Mouse (Mus musculus) c-Kit-positive CD71-positive TER-119-positive erythroid progenitor cells, embryonic 14.5 days (primary cell): ENCODE results near the gene Vhl.
"Not testable (repeated sequence)": the region's sequence is repeated elsewhere in the genome, so short reads cannot be mapped to it uniquely, and the experiment has no call there.

Experiments used
- DNase-seq: peaks from one replicate; pipeline ENCODE4 v3.0.0-alpha.2; 2013; ENCODE audit warnings: low spot score

Vhl gene

DNA sequence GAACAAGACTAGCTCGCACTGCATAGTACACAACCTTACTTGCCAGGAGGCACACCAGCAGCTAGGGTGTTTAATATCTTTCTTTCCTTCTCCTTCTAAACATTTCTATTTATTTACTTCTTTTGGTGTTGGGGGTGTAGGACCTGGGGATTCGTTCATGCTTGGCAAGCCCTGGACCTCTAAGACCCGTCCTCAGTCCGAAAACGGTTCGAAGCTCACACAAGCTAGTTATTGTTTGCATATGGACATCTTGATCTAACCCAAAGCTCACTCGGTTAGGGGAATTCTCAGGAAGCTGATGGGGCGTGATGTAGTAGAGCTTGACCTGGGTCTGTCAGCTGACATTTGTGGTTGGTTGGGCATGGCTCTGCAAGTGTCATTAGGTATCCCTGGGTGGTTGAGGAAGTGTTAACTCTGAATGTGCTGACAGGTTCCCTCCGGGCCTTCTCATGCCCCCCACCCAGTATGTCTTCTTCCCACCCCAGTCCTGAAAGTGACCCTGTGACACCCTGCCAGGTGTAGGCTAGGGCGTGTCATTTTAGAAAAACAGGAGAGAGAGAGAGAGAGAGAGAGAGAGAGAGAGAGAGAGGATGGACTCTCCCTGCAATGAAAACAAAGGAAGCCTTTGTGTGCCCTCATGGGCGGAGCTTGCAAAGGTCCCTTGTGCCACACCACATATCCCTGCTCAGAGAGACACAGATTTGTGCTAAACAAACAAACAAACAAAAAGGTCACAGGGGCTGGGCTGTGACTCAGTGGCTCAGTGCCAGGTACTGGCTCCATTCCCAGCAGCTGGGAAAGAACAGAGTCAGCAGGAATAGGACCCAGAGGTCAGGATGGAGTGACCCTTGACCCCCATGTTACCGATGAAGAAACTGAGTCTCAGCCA lies 37.8 kb downstream of the Vhl start:
- no peak for DNase-seq

DNA sequence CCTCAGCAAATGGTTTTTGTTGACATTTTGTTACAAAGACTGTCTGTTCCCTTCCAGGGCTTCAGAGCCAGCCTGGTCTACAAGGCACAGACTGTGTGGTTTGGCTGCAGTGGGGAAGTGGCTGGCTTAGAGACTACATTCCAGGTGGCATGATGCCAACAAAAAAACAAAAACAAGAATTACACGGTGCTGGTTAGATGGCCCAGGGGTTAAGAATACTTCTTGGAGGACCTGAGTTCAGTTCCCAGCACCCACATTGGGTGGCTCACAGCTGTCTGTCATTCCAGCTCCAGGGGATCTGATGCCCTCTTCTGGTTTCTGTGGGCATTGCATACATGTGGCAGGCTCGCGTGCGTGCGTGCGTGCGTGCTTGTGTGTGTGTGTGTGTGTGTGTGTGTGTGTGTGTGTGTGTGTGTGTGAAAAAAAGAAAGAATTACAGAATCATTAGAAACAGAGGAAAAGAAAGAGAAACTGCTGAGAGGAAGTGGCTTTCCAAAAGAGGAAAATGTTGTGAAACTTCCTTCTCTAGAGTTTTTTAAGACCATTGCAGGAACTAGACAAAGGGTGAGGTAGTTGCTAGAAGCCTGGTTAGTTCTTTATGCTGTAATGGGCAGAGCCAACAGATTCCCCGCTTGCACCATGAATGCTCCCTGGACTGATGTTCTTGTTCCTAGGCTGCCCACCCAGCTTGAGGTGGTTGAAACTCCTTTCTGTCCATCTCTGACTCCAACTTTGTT lies 39.4 kb downstream of the Vhl start:
- DNase-seq, result no peak

DNA sequence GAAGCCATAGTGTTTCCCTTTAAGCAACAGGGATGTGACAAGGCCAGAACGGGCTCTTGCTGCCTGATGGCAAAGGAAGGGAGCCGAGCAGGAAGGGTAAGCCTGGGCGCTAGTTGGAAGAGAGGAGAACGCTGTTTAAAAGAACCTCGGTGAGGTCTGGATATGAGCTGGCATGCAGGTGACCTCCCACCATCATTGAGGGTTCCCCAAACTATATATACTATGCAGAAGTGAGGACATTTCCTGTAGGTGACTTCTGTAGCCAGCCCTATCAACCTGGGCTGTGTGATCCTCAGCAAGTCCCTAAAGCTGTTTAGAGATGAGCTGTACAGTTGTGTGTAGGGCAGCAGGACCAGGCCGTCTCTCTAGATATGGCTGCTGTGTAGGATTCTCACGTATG lies 40.5 kb downstream of the Vhl start:
- no peak for DNase-seq

DNA sequence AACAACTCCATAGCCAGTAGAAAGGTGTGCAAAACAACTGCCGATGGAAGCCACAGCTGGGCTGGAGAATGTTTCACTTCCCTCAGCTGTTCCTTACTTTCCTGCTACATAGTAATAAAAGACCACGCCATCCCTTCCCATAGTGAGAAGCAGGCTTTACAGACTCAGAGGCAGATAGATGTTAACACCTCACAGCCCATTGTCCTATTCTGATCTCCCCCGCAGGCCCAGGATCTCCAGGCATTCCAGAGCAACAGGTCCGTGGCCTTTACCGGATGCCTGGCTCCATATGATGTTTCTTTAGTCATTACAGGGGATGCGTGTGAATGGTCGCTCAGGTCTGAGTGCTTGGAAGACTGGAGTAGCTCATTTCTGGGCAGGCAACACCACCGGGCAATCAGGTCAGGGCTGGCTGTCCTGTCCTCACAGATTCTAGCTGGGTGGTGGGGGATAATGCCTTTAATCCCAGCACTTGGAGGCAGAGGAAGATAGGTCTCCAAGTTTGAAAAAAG lies 43.9 kb downstream of the Vhl start:
- DNase-seq, result no peak

DNA sequence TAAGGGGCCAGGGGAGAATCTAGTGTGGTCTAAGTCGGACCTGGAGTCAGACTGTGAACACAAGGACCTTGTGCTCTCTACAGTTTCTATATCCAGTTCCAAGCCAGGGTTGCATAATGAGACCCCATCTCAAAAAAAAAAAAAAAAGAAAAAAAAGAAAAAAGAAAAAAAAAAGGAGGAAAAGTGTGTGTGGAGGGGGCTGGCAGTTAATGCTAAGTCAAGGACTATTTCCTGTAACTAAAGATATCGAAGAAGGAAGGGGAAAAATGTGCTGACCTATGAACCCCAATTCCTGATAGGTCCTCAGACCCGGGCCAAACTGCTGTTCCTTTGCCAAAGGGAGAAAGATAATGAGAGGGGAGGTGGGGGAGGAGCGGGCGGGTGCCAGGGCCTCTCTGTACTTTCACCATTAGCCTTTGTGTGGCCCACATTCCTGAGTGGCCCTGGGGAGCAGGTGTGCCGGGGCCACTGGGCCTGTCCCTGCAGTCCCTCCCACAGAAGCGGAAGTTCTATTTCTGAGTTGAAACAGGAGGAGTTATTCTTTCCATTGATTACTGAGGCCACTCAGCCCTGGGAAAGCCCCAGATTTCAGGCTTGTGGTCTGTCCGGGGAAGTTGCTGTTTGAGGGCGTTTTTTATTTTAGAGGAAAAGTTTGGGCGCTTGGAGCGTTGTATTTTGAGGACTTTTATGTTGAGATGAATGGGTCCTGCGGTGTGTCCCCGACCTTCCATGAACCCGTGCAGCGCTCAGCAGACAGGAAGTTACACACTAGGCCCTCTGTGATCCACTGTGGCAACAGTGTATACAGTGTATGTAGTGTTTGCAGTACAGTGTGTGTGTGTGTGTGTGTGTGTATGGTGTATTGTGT lies 44.8 kb downstream of the Vhl start:
- DNase-seq, result no peak

DNA sequence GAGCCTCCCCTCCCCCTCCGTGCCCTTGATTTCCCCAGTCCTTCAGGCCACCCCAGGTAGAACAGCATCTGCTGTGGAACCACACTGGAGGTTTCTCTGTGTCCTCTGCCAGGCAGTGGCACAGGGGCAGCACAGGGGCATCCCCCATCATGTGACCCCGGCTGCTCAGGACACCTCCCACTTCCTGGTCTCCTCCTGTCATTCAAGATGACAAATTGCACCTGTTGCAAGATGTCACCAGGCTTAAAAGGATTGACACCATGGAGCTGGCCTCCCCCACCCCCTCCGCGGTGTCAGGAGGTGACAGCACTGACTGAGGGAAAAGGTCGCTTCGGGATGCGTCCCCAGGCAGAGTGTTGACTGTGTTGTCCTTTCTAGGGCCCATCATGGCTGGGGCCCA lies 46.1 kb downstream of the Vhl start:
- no peak for DNase-seq

DNA sequence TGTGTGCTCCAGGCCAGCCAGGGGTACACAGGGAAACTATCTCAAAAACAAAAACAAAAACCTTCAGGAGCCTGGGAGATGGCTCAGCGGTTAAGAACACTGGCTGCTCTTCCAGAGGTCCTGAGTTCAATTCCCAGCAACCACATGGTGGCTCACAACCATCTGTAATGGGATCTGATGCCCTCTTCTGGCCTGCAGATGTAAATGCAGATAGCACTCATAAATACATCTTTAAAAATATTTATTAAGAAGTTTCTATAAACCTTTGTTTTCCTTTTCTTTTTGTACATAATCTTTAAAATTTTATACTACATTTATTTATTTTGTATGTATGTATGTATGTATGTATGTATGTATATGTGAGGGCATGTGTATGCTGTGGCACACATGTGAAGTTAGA lies 48.3 kb downstream of the Vhl start:
- not testable (repeated sequence) for DNase-seq

DNA sequence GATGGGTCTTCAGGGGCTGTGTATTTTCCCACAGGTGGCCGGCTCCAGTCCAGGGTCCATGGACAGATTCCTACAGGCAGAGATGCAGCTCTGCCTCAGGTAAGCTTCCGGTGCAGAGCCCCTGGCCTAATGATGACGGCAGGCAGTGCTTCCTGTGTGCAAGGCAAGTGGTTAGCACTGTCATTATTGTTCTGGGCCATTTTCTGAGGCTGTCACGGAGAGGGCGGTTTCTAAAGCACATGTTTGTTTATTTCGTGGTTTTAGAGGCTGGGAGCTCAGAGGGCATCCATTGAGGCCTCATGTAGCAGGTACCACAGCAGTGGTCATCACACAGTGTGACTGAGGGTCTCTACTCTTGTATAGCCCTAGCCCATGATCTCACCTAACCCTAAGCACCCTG lies 49.2 kb downstream of the Vhl start:
- no peak for DNase-seq

DNA sequence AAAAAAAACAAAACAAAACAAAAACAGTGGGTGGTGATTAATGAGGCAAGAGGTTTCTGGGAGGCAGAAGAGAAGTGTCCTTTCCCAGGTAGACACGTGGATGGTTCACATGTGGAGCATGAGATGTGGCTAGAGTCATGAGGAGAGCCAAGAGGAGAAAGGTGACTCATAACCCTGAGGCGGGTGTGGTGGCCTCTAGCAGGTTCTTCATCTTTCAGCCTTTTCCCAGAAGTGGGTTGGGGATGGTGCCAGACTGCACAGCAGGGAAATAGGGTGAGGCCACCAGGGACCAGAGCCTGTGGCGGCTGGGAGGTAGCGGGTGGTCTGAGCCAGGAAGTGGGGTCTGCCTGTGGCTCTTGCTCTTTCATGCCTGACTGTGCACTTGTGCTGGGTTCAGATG lies 51.5 kb downstream of the Vhl start:
- DNase-seq, result no peak

DNA sequence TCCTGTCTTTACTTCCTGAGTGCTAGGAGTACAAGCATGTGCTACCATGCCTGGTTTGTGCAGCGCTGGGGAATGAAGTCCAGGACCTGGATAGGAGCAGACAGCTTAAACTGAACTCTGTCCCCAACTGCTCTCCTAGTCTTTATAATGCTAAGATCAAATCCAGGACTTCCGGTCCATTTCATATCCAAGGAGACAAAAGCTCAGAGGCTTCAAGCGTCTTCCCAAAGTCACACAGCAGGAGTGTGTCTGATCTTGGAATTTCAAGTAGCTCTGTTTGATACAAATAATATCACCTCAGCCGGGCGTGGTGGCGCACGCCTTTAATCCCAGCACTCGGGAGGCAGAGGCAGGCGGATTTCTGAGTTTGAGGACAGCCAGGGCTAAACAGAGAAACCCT lies 52.2 kb downstream of the Vhl start:
- DNase-seq, result no peak

DNA sequence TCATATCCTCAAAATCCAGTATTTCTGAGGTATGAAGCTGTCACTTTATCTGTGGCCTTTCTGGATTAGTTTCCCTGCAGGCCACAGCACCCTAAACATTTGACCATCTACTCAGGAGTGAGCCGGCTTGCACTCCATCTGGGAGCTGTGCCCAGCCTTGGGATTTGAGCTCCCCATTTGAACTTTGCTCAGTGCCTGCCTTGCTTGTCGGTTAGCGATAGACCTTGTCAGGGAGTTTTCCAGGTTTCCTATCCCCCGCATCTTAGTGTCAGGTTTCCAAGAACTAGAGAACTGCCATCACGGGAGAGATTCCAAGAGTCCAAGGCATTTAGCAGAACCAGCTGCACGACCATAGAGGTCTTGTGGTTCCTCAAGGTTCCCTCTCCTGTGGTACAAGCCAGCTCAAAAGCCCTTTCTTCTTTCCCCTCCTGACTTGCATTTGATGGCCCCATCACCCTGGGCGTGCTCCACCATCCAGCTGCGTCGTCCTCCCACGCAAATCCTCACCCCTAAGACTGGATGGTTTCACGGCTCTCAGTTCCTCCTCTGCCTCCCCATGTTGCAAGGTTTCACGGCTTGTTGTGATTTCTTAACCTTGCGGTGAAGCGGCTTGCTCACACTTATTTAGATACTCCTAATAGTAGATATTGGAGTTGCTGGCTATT lies 53.4 kb downstream of the Vhl start:
- no peak for DNase-seq

DNA sequence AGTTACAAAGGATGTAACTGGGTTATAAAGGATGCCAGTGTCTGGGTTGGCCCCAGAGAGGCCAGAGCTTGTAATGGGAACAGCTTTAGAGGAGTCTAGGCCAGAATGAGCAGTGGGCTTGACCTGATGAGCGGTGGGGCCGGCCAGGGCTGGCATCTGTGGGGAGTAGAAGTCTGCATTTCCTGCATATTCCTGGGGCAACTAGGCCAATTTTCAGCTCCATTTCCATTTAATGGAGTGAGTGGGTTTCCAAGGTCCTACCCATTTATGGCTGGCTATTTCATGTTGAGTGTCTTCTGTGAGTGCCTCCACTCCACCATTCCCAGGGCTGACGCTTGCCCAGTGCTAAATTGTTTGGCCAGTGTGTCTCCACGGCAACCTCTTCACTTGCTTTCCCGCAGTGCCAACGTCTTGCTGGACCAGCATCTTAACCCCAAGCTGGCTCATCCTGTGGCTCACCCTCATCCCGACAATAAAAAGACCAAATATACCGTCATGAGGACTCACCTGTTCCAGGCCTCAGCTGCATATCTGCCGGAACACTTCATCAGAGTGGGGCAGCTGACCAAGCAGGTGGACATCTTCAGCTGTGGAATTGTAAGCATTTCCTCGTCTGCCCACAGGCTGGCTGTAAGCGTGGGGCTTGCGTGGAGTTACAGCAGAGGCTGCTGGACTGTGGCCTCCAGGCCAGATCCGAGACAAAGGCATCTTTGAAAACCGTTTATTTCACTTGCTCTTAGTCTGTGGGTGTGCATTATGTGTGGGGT lies 54.7 kb downstream of the Vhl start:
- DNase-seq, result no peak

DNA sequence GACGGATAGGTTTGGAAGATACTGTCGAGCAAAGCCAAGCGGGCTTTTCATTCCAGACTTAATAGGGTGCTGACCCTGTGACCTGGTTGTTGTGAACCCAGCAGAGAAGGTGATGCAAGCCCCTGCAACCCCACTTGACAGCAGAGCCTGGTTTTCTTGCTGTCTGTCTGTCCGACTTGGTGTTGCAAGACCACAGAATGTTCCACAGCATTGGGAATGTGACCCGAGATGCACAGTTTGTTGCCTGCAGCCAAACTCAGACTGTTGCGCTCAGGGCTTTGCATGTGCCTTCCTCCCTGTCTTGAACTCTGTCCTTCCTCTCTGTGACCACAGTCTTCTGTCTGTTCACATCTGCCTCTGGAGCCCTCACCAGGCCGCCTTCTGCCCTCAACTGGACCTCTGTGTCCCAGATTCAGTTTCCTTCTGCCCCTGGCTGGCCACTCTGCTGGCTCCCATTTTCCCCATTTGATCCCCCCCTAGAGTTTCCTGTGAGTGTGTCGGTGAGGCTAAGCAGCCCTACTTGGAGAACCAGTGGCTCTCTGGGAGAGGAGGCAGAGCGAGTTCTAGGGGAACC lies 56.3 kb downstream of the Vhl start:
- no peak for DNase-seq
